Mouse (Mus musculus): ENCODE data around the gene Ptdss2.
A peak's percentile ranks its signal among the peaks of the same experiment; 100 is the strongest.

DNA sequence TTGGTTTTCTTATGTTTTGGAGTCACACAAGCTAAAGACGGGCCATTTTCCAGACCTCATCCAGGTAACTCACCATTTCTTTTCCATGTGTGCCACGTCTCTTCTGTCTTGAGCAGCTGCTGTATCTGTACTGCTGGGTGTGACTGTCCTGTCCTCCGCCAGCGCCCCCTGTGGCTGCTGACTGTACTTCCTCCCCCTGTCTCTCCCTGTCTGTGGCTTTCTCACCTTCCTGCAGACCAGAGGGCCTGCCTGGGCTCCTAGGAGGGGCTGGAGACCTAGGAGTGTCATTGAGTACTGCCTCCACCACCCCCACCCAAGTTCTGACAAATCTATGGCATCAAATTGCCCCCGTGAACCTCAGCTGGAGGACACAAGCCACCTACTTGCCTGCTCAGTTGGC lies 20.9 kb downstream of the Ptdss2 start:
- TF ChIP-seq CTCF (IDR thresholded peaks at IDR 0.05; ENCODE audit: borderline replicate concordance, extremely low read depth, insufficient read depth, insufficient read length) (peak; percentile 51; the same call in 1 of the 2 replicates), POLR2A (IDR thresholded peaks at IDR 0.05; ENCODE audit: borderline replicate concordance, extremely low read depth, insufficient read depth, insufficient read length, poor library complexity, severe bottlenecking) (no peak)

All from brain, embryonic 14.5 days (tissue).